Mouse (Mus musculus) cerebral cortex, adult 2 months (tissue): ENCODE data around the gene Sirpa.

Source experiments
- WGBS: fragments of 180-500 bp; shearing (Covaris S2); methylation state at CpG from one replicate; pipeline ENCODE4 v1.1.7; 2018; 5-methylcytosine and 5-hydroxymethylcytosine counted together

The Sirpa gene

GRCm38 (mm10) chr2:129632324-129632723 lies 39.7 kb downstream of the Sirpa start:
- 88% methylated on average over 7 of the region's 7 CpGs for WGBS

- WGBS: 38% methylated on average over 9 of the region's 9 CpGs
Measured at GRCm38 (mm10) chr2:129633077-129633732, 40.6 kb downstream of the Sirpa start.

- 58% methylated on average over 3 of the region's 3 CpGs for WGBS
Measured at GRCm38 (mm10) chr2:129633982-129634381, 41.3 kb downstream of the Sirpa start.

GRCm38 (mm10) chr2:129652616-129653015 lies 60.0 kb downstream of the Sirpa start:
- WGBS: 70% methylated on average over 4 of the region's 4 CpGs

DNA sequence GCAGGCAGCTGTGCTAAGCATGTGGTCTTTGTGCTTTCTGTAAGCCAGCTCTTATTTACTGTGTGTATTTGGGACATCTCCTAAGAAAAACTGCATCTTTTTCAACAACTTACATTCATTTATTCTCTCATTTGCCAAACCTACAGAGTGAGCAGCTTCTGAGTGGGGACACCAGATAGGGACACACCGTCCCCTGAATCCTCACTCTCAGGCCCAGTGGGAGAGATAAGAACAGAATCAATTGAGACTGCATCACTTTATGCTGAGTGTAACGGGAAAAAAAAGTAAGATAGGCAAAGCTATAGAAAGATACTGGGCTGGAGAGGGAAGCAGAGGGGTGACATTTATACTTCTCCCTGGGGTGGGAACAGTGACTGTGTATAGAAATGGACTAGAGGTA lies 61.0 kb downstream of the Sirpa start:
- 67% methylated on average over 2 of the region's 2 CpGs for WGBS

DNA sequence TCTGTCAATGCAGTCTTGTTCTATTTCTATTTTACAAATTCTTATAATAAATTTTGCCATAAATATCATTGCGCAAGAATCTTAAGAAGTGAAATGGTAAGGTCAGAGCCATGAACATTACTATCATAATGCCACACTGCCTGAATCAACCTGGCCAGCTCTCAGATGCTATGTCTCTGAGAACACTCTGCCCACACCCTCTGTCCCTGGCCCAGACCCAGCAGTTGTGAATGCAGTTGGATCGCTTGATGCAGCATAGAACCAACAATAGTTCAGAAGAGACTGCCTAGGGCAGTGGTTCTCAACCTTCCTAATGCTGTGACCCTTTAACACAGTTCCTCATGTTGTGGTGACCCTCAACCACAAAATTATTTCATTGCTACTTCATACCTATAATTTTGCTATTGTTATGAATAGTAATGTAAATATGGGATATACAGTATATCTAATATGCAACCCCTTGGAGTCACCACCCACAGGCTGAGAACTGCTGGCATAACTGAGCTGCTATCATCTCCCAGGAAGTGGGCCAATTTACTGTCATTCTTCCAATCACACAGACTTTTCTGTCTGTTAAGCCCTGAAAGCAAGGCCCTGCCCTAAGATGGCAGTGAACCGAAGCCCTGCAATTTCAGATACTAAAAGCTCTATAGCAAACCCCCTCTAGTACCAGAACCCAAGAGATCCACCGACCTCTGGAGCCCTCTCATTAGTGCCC lies 61.8 kb downstream of the Sirpa start:
- 57% methylated on average over 4 of the region's 4 CpGs for WGBS

DNA sequence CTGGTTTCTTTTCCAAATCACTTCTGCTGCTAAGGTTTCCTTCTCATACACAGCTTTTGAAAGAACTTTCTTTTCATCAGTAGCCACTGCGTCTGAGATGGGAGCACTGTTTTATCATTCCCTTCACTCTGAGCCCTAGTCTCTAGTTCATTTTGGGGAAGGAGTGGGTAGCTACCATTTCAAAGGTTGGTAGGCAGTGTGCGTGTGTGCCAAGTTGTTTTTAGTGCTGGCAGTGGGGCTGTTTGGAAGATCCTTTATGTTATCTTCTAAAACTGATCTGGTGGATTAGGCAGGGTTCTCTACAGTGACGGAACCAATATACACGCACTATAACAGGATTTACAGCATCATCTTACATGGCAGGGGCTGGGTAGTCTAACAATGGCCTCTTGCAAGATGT lies 62.4 kb downstream of the Sirpa start:
- 57% methylated on average over 4 of the region's 4 CpGs for WGBS

DNA sequence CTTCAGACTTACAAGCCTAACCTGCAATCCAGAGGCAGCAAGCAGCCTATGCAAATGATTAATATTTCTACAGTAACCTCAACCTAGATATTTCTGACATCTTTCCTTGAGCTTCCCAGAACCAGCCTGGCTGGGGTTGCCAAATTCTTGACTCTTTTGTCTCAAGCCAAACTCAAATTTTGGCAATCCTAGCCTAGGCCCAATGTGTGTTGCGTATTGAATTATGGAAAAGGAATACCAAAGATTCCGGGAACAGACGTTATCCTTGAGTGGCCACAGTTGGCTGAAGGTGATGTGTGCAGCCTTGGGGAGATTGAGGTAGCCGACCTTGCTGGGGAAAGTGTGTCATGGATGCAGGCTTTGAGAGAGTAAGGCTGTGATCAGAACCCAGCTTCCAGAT lies 66.2 kb downstream of the Sirpa start:
- 80% methylated on average over 4 of the region's 4 CpGs for WGBS

- WGBS: 65% methylated on average over 6 of the region's 6 CpGs
Measured at GRCm38 (mm10) chr2:129660020-129660419, 67.4 kb downstream of the Sirpa start.

DNA sequence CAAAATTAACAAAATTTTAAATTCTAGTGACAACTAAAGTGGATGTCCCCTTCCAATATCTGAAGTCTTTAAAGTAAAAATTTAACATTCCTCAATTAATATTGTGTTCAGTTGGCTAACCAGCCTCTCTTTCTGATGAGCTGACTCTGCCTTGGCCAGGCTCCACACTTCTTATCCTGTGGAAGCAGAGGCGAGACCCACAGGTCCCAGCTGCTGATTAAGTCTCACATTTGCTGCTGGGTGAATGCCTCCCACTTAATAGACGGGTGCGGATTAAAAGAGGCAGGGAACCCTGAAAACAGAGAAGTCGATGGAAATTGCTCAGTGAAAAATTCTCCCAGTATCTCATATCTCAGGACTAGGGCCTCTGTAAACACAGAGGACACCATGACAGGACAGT lies 69.8 kb downstream of the Sirpa start:
- WGBS: 75% methylated on average over 4 of the region's 4 CpGs

DNA sequence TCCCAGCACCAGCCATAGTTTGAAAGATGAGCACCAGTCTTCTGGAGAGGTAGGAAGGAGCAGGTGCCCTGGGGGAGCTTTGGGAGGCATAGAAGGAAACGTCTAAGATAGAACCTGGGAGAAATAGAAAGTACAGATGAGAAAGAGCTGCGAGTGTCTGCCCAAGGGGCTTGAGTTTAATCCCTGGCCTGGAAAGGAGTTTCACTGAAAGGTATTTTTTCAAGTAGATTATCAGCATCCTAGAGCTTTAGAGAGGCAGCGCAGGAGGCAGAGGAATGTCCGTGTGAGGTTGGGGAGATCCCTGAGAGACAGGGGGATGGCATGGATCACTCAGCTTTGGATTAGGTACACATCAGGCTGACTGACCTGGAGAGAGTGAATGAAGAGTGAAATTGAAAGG lies 79.3 kb downstream of the Sirpa start:
- WGBS: 85% methylated on average over 4 of the region's 4 CpGs

DNA sequence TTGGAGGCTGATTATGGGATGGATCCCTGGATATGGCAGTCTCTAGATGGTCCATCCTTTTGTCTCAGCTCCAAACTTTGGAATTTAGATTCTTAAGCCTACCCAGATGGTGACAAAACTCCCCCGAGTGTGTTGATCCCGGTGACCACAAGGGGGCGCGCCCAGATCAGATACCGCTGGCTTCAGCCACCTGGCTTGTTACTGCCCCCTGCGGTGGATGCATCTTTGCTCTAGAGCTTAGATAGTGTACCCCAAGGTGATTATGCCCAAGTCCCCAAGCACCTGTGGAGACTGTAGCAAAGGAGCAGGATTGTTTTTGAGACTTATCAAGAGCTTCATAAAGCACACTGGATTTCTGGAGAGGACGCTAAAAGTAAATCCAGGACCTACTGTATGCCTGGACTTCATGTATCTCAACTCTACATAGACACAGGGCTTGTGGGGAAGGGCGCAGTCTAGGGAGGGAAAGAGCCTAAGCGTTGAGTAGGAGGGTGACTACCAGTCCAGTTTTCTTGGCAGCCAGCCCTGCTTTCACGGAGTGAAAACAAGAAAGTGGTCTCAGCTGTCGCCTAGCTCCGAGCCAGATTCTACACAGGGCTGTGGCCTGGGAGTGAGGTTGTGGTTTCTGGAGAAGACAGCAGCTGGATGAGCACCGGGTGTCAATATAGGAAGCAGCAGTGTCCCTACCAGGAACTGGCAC lies 82.5 kb downstream of the Sirpa start:
- 22% methylated on average over 13 of the region's 13 CpGs for WGBS

- WGBS: 26% methylated on average over 2 of the region's 2 CpGs
Measured at GRCm38 (mm10) chr2:129677664-129678063, 85.0 kb downstream of the Sirpa start.

DNA sequence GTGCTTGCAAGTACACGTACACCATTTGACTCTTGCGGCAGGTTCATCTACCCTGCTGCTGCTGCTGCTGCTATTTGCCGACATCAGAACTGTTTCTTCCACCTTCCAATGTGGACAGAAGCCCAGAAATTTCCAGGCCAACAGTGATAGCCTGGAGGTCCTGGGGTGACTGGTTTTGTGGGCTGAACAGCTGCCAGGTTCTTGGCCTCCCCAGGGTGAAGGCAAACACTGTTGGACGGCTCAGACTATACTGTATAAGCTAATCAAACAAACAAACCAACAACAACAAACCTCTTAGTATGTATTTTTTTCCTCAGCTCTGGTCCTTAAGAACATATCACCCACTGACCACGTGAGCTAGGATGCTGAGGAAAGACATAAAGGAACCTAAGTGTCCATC lies 86.4 kb downstream of the Sirpa start:
- WGBS: 83% methylated on average over 5 of the region's 5 CpGs

- 90% methylated on average over 3 of the region's 3 CpGs for WGBS
Measured at GRCm38 (mm10) chr2:129680236-129680635, 87.6 kb downstream of the Sirpa start.
